Mouse (Mus musculus): ENCODE data around the gene Snrnp25.

DNA sequence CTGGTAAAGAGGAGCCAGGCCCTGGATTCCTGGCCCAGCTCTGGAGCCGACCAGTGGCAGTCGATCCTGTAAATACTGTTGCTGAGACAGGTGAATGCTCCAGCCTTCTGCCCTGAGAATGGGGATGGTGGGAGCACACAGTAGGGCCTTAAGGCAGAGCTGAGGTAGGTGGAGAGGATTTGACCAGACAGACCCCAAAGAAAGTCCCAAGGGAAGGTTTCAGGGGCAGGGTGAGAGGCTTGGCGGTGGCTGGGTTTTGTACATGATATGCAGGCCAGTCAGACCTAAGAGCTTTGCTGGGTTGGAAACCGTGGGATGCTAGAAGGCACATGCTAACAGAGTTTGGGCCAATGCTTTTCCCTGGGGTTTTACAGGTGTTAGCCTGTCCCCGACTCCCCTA is 10.6 kb upstream of the Snrnp25 start:
- TF ChIP-seq POLR2A (IDR thresholded peaks at IDR 0.05; ENCODE audit: insufficient read length, low read depth) (no peak), POLR2AphosphoS2 (IDR thresholded peaks at IDR 0.05; ENCODE audit: insufficient read length, low read depth) (no peak), TCF12 (IDR thresholded peaks at IDR 0.05; ENCODE audit: insufficient read depth, poor library complexity, severe bottlenecking) (no peak), MAX (IDR thresholded peaks at IDR 0.05; ENCODE audit: low read depth) (no peak), SRF (IDR thresholded peaks at IDR 0.05; ENCODE audit: control insufficient read depth, insufficient read length, low read depth) (no peak), TCF3 (IDR thresholded peaks at IDR 0.05; ENCODE audit: insufficient read length, low read depth) (no peak), REST (IDR thresholded peaks at IDR 0.05; ENCODE audit: insufficient read depth, insufficient read length) (no peak), MYOD1 (IDR thresholded peaks at IDR 0.05; ENCODE audit: control insufficient read depth in 1 of 3, insufficient read length in 2 of 3, low read depth in 2 of 3) (no peak), E2F4 (IDR thresholded peaks at IDR 0.05; ENCODE audit: insufficient read depth) (no peak)
